Mouse (Mus musculus): ENCODE measurements at regions not wholly inside any gene's neighbourhood (a gene's known extent, or its start where the extent isn't known, plus 50 kb on each side); places are given as distances from the start of the nearest gene placed in this dataset.

DNA sequence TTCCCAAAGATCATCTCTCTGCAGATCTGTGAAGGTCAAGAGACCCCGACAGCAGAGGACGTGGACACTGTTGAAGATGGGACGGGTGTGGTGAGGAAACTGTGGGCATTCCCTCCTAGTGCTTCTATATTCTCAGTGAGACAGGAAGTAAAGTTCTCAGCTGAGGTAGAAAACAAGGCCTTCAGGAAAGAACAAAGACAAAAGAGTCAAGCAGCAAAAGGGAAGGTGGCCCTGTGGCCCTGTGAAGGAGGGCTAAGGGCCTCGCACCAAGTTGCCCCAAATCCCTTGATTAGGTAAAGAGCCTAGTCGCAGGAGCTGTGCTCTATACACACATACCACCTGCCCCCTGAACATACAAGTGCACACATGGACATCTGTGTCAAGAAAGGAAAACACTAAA lies 66.8 kb upstream of the Thy1 start:
- DNase-seq (ENCODE audit: low read depth, low spot score): no peak
- no peak overlapping the region for H3K27ac ChIP-seq (ENCODE audit: control insufficient read depth, low read depth, low read length)
- H3K9ac ChIP-seq (ENCODE audit: control insufficient read depth, low read depth, low read length, poor library complexity, severe bottlenecking): no peak overlapping the region
- no peak overlapping the region for H3K4me3 ChIP-seq (ENCODE audit: control insufficient read depth in 1 of 2, insufficient read depth in 1 of 2, low read depth in 2 of 2, low read length in 2 of 2)
- TF ChIP-seq RAD21 (IDR thresholded peaks at IDR 0.05; ENCODE audit: low read depth, low read length): no peak
- TF ChIP-seq JUND (IDR thresholded peaks at IDR 0.05; ENCODE audit: low read depth, low read length): no peak
- no peak for TF ChIP-seq MXI1 (IDR thresholded peaks at IDR 0.05; ENCODE audit: low read depth, low read length)
- TF ChIP-seq ELF1 (IDR thresholded peaks at IDR 0.05; ENCODE audit: low read depth, low read length): no peak
- H3K79me2 ChIP-seq (ENCODE audit: control insufficient read depth, insufficient read depth, low read length, poor library complexity): no peaks in the 10 kb centered on the region
- H3K4me1 ChIP-seq (ENCODE audit: control insufficient read depth in 1 of 2, insufficient read depth in 2 of 2, low read length in 2 of 2): no peaks in the 10 kb centered on the region
- H3K9me3 ChIP-seq (replicated peaks; ENCODE audit: insufficient read depth, low read length): no peaks in the 10 kb centered on the region
- H3K27me3 ChIP-seq (ENCODE audit: control insufficient read depth in 1 of 2, insufficient read depth in 2 of 2, low read length in 2 of 2): no peaks in the 10 kb centered on the region
- H3K36me3 ChIP-seq (ENCODE audit: control insufficient read depth in 1 of 2, insufficient read depth in 2 of 2, low read length in 2 of 2): no peaks in the 10 kb centered on the region

DNA sequence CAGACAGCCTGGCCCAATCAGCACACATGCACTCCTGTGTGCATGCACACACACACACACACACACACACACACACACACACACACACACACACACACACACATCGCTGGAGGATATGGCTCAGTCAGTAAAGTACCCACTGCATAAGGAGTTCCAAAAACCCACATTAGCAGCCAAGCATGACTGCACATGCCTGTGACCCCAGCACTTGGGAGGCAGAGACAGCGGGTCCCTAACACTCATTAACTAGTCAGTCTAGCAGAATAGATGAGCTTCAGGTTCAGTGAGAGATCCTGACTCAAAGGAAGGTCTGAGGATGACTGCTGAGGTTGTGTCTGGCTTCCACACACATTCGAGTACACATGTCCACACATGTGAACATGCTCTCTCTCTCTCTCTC lies 65.4 kb upstream of the Thy1 start:
- H3K27ac ChIP-seq (ENCODE audit: control insufficient read depth, low read depth, low read length): no peak overlapping the region
- no peaks in the 10 kb centered on the region for H3K79me2 ChIP-seq (ENCODE audit: control insufficient read depth, insufficient read depth, low read length, poor library complexity)
- no peak for DNase-seq (ENCODE audit: low read depth, low spot score)
- H3K4me3 ChIP-seq (ENCODE audit: control insufficient read depth in 1 of 2, insufficient read depth in 1 of 2, low read depth in 2 of 2, low read length in 2 of 2): no peak overlapping the region
- no peaks in the 10 kb centered on the region for H3K27me3 ChIP-seq (ENCODE audit: control insufficient read depth in 1 of 2, insufficient read depth in 2 of 2, low read length in 2 of 2)
- TF ChIP-seq MEF2A (IDR thresholded peaks at IDR 0.05; ENCODE audit: extremely low read depth, insufficient replicate concordance, low read depth, low read length, poor library complexity, severe bottlenecking): no peak
- TF ChIP-seq E2F4 (IDR thresholded peaks at IDR 0.05; ENCODE audit: borderline replicate concordance, low read depth, low read length): no peak
- TF ChIP-seq TAL1 (IDR thresholded peaks at IDR 0.05; ENCODE audit: low read length): no peak
- H3K9ac ChIP-seq (ENCODE audit: control insufficient read depth, low read depth, low read length, poor library complexity, severe bottlenecking): no peak overlapping the region
- no peaks in the 10 kb centered on the region for H3K4me1 ChIP-seq (ENCODE audit: control insufficient read depth in 1 of 2, insufficient read depth in 2 of 2, low read length in 2 of 2)
- no peaks in the 10 kb centered on the region for H3K9me3 ChIP-seq (replicated peaks; ENCODE audit: insufficient read depth, low read length)
- H3K36me3 ChIP-seq (ENCODE audit: control insufficient read depth in 1 of 2, insufficient read depth in 2 of 2, low read length in 2 of 2): no peaks in the 10 kb centered on the region

GRCm38 (mm10) chr9:43981376-43981775 lies 61.8 kb upstream of the Thy1 start:
- no peak for DNase-seq (ENCODE audit: low read depth, low spot score)
- no peaks in the 10 kb centered on the region for H3K9me3 ChIP-seq (replicated peaks; ENCODE audit: insufficient read depth, low read length)
- TF ChIP-seq MAFK (IDR thresholded peaks at IDR 0.05; ENCODE audit: borderline replicate concordance, low read depth, low read length): no peak
- no peak for TF ChIP-seq USF2 (IDR thresholded peaks at IDR 0.05; ENCODE audit: borderline replicate concordance in 1 of 2, insufficient read depth in 1 of 2, low read depth in 1 of 2, low read length in 2 of 2)
- TF ChIP-seq GABPA (IDR thresholded peaks at IDR 0.05; ENCODE audit: low read depth, low read length): no peak
- no peak for TF ChIP-seq RAD21 (IDR thresholded peaks at IDR 0.05; ENCODE audit: low read depth, low read length)
- TF ChIP-seq CHD1 (IDR thresholded peaks at IDR 0.05; ENCODE audit: low read depth, low read length): no peak
- no peak for TF ChIP-seq TCF12 (IDR thresholded peaks at IDR 0.05; ENCODE audit: low read depth, low read length)
- no peak for TF ChIP-seq NELFE (IDR thresholded peaks at IDR 0.05; ENCODE audit: low read depth, low read length)
- no peak for TF ChIP-seq SMC3 (IDR thresholded peaks at IDR 0.05; ENCODE audit: low read depth, low read length)
- no peak overlapping the region for H3K4me3 ChIP-seq (ENCODE audit: control insufficient read depth in 1 of 2, insufficient read depth in 1 of 2, low read depth in 2 of 2, low read length in 2 of 2)
- no peak overlapping the region for H3K9ac ChIP-seq (ENCODE audit: control insufficient read depth, low read depth, low read length, poor library complexity, severe bottlenecking)
- H3K36me3 ChIP-seq (ENCODE audit: control insufficient read depth in 1 of 2, insufficient read depth in 2 of 2, low read length in 2 of 2): no peaks in the 10 kb centered on the region
- no peak overlapping the region for H3K27ac ChIP-seq (ENCODE audit: control insufficient read depth, low read depth, low read length)
- H3K79me2 ChIP-seq (ENCODE audit: control insufficient read depth, insufficient read depth, low read length, poor library complexity): no peaks in the 10 kb centered on the region
- H3K27me3 ChIP-seq (ENCODE audit: control insufficient read depth in 1 of 2, insufficient read depth in 2 of 2, low read length in 2 of 2): no peaks in the 10 kb centered on the region
- H3K4me1 ChIP-seq (ENCODE audit: control insufficient read depth in 1 of 2, insufficient read depth in 2 of 2, low read length in 2 of 2): no peaks in the 10 kb centered on the region
